Mouse (Mus musculus) megakaryocyte, embryonic 14.5 days (primary cell): ENCODE results near the gene Cdk14.

Source experiments
- FLI1 ChIP-seq: IDR thresholded peaks from 2 replicates; pipeline ENCODE4 v1.6.1; 2012; ENCODE audit warnings: low read length, inconsistent platforms, mixed read lengths
- GATA1 ChIP-seq: IDR thresholded peaks from 3 replicates; pipeline ENCODE4 v1.6.1; 2012; ENCODE audit warnings: mixed read lengths, low read length, inconsistent platforms, borderline replicate concordance

DNA sequence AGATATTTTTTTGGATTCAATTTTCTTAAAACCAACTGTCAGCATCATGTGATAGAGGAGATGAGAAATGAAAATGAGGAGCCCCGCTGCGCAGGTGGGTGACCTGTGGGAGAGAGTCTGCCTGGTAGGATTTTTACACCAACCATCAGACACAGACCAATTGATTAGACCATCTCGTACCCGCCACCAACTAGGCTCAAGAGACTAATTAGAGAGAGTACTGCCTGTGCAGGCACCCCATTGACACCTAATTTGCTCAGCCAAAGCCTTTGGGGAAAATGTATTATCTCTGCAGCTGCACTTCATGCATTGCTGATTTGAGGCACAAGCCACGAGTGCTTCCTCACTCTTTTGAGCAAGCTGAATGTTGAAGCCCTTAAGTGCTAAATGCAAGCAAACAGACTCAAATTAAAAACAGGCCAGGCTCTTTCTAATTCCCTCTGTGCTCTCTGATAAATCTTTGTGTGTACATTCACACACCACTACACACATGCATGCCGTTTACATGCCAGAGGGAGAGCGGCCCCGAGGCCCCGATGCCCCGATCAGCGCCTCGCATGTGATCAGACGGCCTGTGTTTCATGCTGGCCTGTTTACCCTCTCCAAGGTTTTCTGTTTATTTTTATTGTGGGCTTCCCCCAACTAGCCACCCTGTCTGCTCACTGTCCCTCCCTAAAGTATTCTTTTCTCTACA is 607.9 kb downstream of the Cdk14 start:
- TF ChIP-seq GATA1 (no peak), FLI1 (no peak)
